Mouse (Mus musculus) R1 (cell line): ENCODE data around the gene Tmem94.

Experiments used
- DNase-seq: peaks from one replicate; pipeline ENCODE4 v3.0.0-alpha.2; 2018; ENCODE audit warnings: low read depth, low spot score

The Tmem94 gene

GRCm38 (mm10) chr11:115808696-115809310, 43.6 kb downstream of the Tmem94 start:
- DNase-seq: no peak

- DNase-seq: no peak
Observed at GRCm38 (mm10) chr11:115809311-115809781, 44.1 kb downstream of the Tmem94 start.

GRCm38 (mm10) chr11:115810377-115810776, 45.1 kb downstream of the Tmem94 start:
- DNase-seq: no peak

- DNase-seq: no peak
Observed at GRCm38 (mm10) chr11:115811381-115812093, 46.3 kb downstream of the Tmem94 start.

- no peak for DNase-seq
Observed at GRCm38 (mm10) chr11:115812095-115812494, 46.9 kb downstream of the Tmem94 start.

GRCm38 (mm10) chr11:115812533-115813420, 47.5 kb downstream of the Tmem94 start:
- peak; percentile 67 for DNase-seq

- peak; percentile 97 for DNase-seq
Observed at GRCm38 (mm10) chr11:115813507-115814296, 48.5 kb downstream of the Tmem94 start, which contains the start of gene Caskin2. Gene Caskin2 (minus strand): TSS chr11:115813639.

GRCm38 (mm10) chr11:115814605-115815450, 49.6 kb downstream of the Tmem94 start, which contains the start of gene Tsen54:
Gene Tsen54 (plus strand): TSS chr11:115814724.
- DNase-seq: peak; percentile 84

- DNase-seq: no peak
Observed at GRCm38 (mm10) chr11:115817331-115817730, 52.1 kb downstream of the Tmem94 start.

GRCm38 (mm10) chr11:115819915-115820623, 54.8 kb downstream of the Tmem94 start:
- no peak for DNase-seq

GRCm38 (mm10) chr11:115821001-115821400, 55.8 kb downstream of the Tmem94 start:
- no peak for DNase-seq

GRCm38 (mm10) chr11:115823774-115824740, 58.8 kb downstream of the Tmem94 start, which contains the start of gene Llgl2:
Gene Llgl2 (plus strand): TSS chr11:115824049.
- DNase-seq: peak; percentile 95

- DNase-seq: no peak
Observed at GRCm38 (mm10) chr11:115824813-115825212, 59.6 kb downstream of the Tmem94 start.

- DNase-seq: peak; percentile 54
Observed at GRCm38 (mm10) chr11:115826487-115826886, 61.3 kb downstream of the Tmem94 start.

GRCm38 (mm10) chr11:115827624-115828023, 62.4 kb downstream of the Tmem94 start:
- DNase-seq: no peak

GRCm38 (mm10) chr11:115829036-115829435, 63.8 kb downstream of the Tmem94 start:
- no peak for DNase-seq

- peak; percentile 93 for DNase-seq
Observed at GRCm38 (mm10) chr11:115830550-115831325, 65.5 kb downstream of the Tmem94 start.
